Mouse (Mus musculus) kidney, adult 2 months (tissue): ENCODE measurements around the gene Sgpp2. TPM values are rescaled to one million over a fixed set of nuclear protein-coding genes. Genes with fewer than 3 reads are reported as not detected.

Experiments
- DNase-seq: peaks from one replicate; pipeline ENCODE4 v3.0.0; 2021
- H3K27ac ChIP-seq: fragments of 200-500 bp; 2 replicates; pipeline ENCODE4 v1.5.1; 2012; ENCODE audit warnings: low read depth, low read length, control low read depth, inconsistent platforms; ENCODE audit not compliant: insufficient read depth
- H3K27me3 ChIP-seq: fragments of 200-500 bp; replicated peaks from 2 replicates; pipeline ENCODE4 v1.6.1; 2012; ENCODE audit warnings: mild to moderate bottlenecking, moderate library complexity, low read length, inconsistent platforms; ENCODE audit not compliant: control insufficient read depth, insufficient read depth
- H3K36me3 ChIP-seq: fragments of 200-500 bp; 2 replicates; pipeline ENCODE4 v1.6.1; 2012; ENCODE audit warnings: mild to moderate bottlenecking, moderate library complexity, low read length, inconsistent platforms; ENCODE audit not compliant: control insufficient read depth, insufficient read depth
- H3K4me1 ChIP-seq: fragments of 200-500 bp; 2 replicates; pipeline ENCODE4 v1.6.1; 2011; ENCODE audit warnings: low read length; ENCODE audit not compliant: control insufficient read depth, insufficient read depth
- H3K4me3 ChIP-seq: fragments of 200-500 bp; 2 replicates; pipeline ENCODE4 v1.5.1; 2011; ENCODE audit warnings: mild to moderate bottlenecking, low read depth, low read length, control low read depth; ENCODE audit not compliant: insufficient read depth
- CTCF ChIP-seq: fragments of 200-500 bp; conservative IDR thresholded peaks from 2 replicates; pipeline ENCODE4 v1.5.1; 2011; ENCODE audit warnings: low read depth, mild to moderate bottlenecking, control low read depth, low read length, moderate library complexity, mixed read lengths; ENCODE audit not compliant: insufficient read depth, insufficient read length
- POLR2A ChIP-seq: fragments of 200-500 bp; IDR thresholded peaks from one replicate; pipeline ENCODE4 v1.6.1; 2011; ENCODE audit warnings: low read depth, low read length, control low read depth
- WGBS: fragments of 180-500 bp; shearing (Covaris S2); methylation state at CpG from one replicate; pipeline ENCODE4 v1.1.7; 2018; 5-methylcytosine and 5-hydroxymethylcytosine counted together
- polyA plus RNA-seq: library from polyadenylated mRNA; depleted of rRNA; stranded (reverse); fragments of >200 nt; gene quantifications from 2 replicates; pipeline ENCODE4 v1.2.3, GENCODE M21; 2012

Gene Sgpp2
- polyA plus RNA-seq, 1 experiment, result 15.6 TPM

GRCm38 (mm10) chr1:78395737-78396136, 85.6 kb downstream of the Sgpp2 start:
- 58% methylated on average over 6 of the region's 6 CpGs for WGBS
- no peaks in the 10 kb centered on the region for H3K27me3 ChIP-seq
- no peaks in the 10 kb centered on the region for H3K4me1 ChIP-seq
- H3K36me3 ChIP-seq, result no peaks in the 10 kb centered on the region
- TF ChIP-seq POLR2A (no peak), CTCF (no peak)
- no peak overlapping the region for H3K27ac ChIP-seq
- DNase-seq, result no peak
- H3K4me3 ChIP-seq, result no peak overlapping the region

- DNase-seq, result no peak
- TF ChIP-seq POLR2A, result no peak
- Histone ChIP-seq H3K27ac (no peak overlapping the region), H3K27me3 (no peaks in the 10 kb centered on the region), H3K4me3 (no peak overlapping the region), H3K4me1 (no peaks in the 10 kb centered on the region), H3K36me3 (no peaks in the 10 kb centered on the region)
- 35% methylated on average over 8 of the region's 8 CpGs for WGBS
These were observed 86.3 kb downstream of the Sgpp2 start for GRCm38 (mm10) chr1:78396320-78396913.

- Histone ChIP-seq H3K4me1 (no peaks in the 10 kb centered on the region), H3K36me3 (no peaks in the 10 kb centered on the region), H3K27me3 (no peaks in the 10 kb centered on the region), H3K4me3 (no peak overlapping the region), H3K27ac (no peak overlapping the region)
- 74% methylated on average over 3 of the region's 3 CpGs for WGBS
- DNase-seq, result no peak
- TF ChIP-seq POLR2A (no peak), CTCF (no peak)
These were observed 89.6 kb downstream of the Sgpp2 start for GRCm38 (mm10) chr1:78399755-78400154.

GRCm38 (mm10) chr1:78401413-78401812, 91.3 kb downstream of the Sgpp2 start:
- DNase-seq, result no peak
- Histone ChIP-seq H3K4me1 (no peaks in the 10 kb centered on the region), H3K27ac (no peak overlapping the region)

GRCm38 (mm10) chr1:78409396-78409795, 99.3 kb downstream of the Sgpp2 start:
- TF ChIP-seq POLR2A, result no peak
- TF ChIP-seq CTCF, result no peak
- no peak for DNase-seq
- Histone ChIP-seq H3K4me1 (no peaks in the 10 kb centered on the region), H3K4me3 (no peak overlapping the region), H3K27ac (no peak overlapping the region), H3K27me3 (no peaks in the 10 kb centered on the region), H3K36me3 (no peaks in the 10 kb centered on the region)
- 88% methylated on average over 2 of the region's 2 CpGs for WGBS

More at GRCm38 (mm10) chr1:78401413-78401812, 91.3 kb downstream of the Sgpp2 start:
- no peak for TF ChIP-seq POLR2A
- no peak for TF ChIP-seq CTCF
- no peaks in the 10 kb centered on the region for H3K27me3 ChIP-seq
- H3K36me3 ChIP-seq, result no peaks in the 10 kb centered on the region
- H3K4me3 ChIP-seq, result no peak overlapping the region
- WGBS, result 81% methylated on average over 4 of the region's 4 CpGs

GRCm38 (mm10) chr1:78412668-78413067, 102.5 kb downstream of the Sgpp2 start:
- H3K27me3 ChIP-seq, result no peaks in the 10 kb centered on the region
- no peak overlapping the region for H3K4me3 ChIP-seq
- WGBS, result 30% methylated on average over 7 of the region's 7 CpGs
- no peaks in the 10 kb centered on the region for H3K4me1 ChIP-seq
- no peak overlapping the region for H3K27ac ChIP-seq
- DNase-seq, result peak; percentile 11
- TF ChIP-seq CTCF (no peak), POLR2A (no peak)
- no peaks in the 10 kb centered on the region for H3K36me3 ChIP-seq

GRCm38 (mm10) chr1:78414421-78414820, 104.3 kb downstream of the Sgpp2 start:
- Histone ChIP-seq H3K27me3 (no peaks in the 10 kb centered on the region), H3K27ac (no peak overlapping the region), H3K36me3 (no peaks in the 10 kb centered on the region), H3K4me1 (no peaks in the 10 kb centered on the region; the same call in 1 of the 2 replicates), H3K4me3 (no peak overlapping the region)
- WGBS, result 85% methylated on average over 5 of the region's 5 CpGs
- TF ChIP-seq POLR2A (no peak), CTCF (no peak)
- no peak for DNase-seq
